ENCODE assay signal across 11 mouse cellular contexts in the genomic region with DNA sequence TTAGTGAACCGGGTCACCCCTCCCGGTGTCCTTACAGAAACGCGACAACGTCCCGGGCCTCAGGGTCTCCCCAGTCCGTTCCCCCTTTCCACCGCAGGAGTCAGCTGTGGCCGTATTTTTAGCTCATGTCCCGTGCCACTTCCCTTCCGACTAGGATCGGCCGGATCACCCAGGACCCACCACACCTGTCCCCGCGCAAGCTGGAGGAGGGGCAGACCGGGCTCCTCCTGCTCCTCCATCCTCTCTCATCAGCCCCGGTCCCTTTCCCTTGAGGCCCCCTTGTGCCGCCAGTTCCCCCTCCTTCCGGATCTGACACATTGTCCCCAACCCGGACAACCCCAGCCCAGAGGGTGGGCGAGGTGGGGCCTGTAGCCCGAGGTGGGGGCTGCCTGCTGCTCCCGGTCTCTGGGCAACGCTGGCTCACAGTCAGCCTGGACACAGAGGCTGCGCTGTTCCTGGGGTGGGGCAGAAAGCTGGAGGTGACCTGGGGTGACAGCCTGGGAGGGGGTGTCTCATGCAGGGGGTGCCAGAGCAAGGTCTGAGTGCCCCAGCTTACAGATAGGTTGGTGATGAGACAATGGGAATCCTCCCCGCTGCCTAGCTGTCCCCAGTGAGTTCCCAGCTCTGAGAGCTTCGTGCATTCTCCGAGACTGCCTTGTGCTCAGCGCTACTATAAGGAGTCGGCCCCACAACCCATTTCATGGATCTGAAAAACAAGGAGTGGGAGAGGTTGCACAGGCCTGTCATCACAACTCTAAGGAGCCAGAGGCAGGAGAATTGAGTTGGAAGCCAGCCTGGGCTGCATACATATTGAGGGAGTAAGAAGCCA. TPM values are rescaled to one million over a fixed set of nuclear protein-coding genes. Genes with fewer than 3 reads are reported as not detected.
DNase-seq lines count a peak whose midpoint lies in the region; ATAC-seq and TF ChIP-seq lines count a peak whose summit lies in the region.
"Had no signal": no experiment of that assay in that cellular context is flagged by ENCODE, and none has a peak within 500 bp of the region (broad histone marks: within the 10 kb centered on the region; RNA-seq: fewer than 3 reads in every experiment).

No protein-coding gene starts in this region.

- ATAC-seq in heart, embryonic 16.5 days (replicated peaks; ENCODE audit: extremely low read depth, insufficient read depth, low FRiP score) = no peak
- peak; percentile 46 for ATAC-seq in hindbrain, embryonic 12.5 days (ENCODE audit: low FRiP score)
- ATAC-seq in midbrain, embryonic 13.5 days = peak; percentile 46

- H3K4me1 ChIP-seq in heart, embryonic 16.5 days (ENCODE audit: control insufficient read depth, insufficient read depth, low read length) = peaks cover 6% of the 10 kb centered on the region; the same call in 1 of the 2 replicates
- 0 out of 2 replicates have a peak, but pooled peaks cover 2% of the 10 kb centered on the region for H3K4me1 ChIP-seq in cortical plate, adult 2 months (ENCODE audit: control insufficient read depth, insufficient read depth, low read length)
- H3K4me1 ChIP-seq in hindbrain, embryonic 12.5 days = peaks cover 26% of the 10 kb centered on the region
- H3K4me1 ChIP-seq in midbrain, embryonic 13.5 days (replicated peaks) = peaks cover 37% of the 10 kb centered on the region

- no peak for TF ChIP-seq POLR2A in cortical plate, adult 2 months (IDR thresholded peaks at IDR 0.05; ENCODE audit: extremely low read depth, insufficient read depth, low read length)

- no peak overlapping the region for H3K27ac ChIP-seq in heart, embryonic 16.5 days (ENCODE audit: low read length)
- no peak overlapping the region for H3K27ac ChIP-seq in cortical plate, adult 2 months (ENCODE audit: insufficient read depth, low read length)
- no peak overlapping the region for H3K27ac ChIP-seq in hindbrain, embryonic 12.5 days
- H3K27ac ChIP-seq in midbrain, embryonic 13.5 days = no peak overlapping the region

- intact Hi-C loops in heart, postnatal 25 days (cut with DNase I) = no loop called here

- no peaks in the 10 kb centered on the region for H3K36me3 ChIP-seq in heart, embryonic 16.5 days (ENCODE audit: control insufficient read depth, insufficient read depth)
- H3K36me3 ChIP-seq in hindbrain, embryonic 12.5 days = no peaks in the 10 kb centered on the region
- no peaks in the 10 kb centered on the region for H3K36me3 ChIP-seq in midbrain, embryonic 13.5 days

- peak overlapping the region; percentile 42 for H3K4me2 ChIP-seq in heart, embryonic 16.5 days (ENCODE audit: low read depth, low read length)
- peak overlapping the region; percentile 55 for H3K4me2 ChIP-seq in hindbrain, embryonic 12.5 days (replicated peaks)
- peak overlapping the region; percentile 63 for H3K4me2 ChIP-seq in midbrain, embryonic 13.5 days (replicated peaks)

- H3K4me3 ChIP-seq in heart, embryonic 16.5 days (ENCODE audit: low read length) = peak overlapping the region; percentile 8
- H3K4me3 ChIP-seq in cortical plate, adult 2 months (ENCODE audit: insufficient read depth, low read length) = peak overlapping the region; percentile 20
- H3K4me3 ChIP-seq in hindbrain, embryonic 12.5 days = peak overlapping the region; percentile 21
- peak overlapping the region; percentile 37 for H3K4me3 ChIP-seq in midbrain, embryonic 13.5 days (replicated peaks)

- peak overlapping the region; percentile 39; the same call in 1 of the 2 replicates for H3K9ac ChIP-seq in heart, embryonic 16.5 days (ENCODE audit: low read length)
- peak overlapping the region; percentile 63 for H3K9ac ChIP-seq in hindbrain, embryonic 12.5 days
- peak overlapping the region; percentile 63 for H3K9ac ChIP-seq in midbrain, embryonic 13.5 days (replicated peaks)

- peaks cover 74% of the 10 kb centered on the region for H3K27me3 ChIP-seq in heart, embryonic 16.5 days (ENCODE audit: control insufficient read depth, insufficient read depth, low read length)
- peaks cover 85% of the 10 kb centered on the region for H3K27me3 ChIP-seq in hindbrain, embryonic 12.5 days
- peaks cover 43% of the 10 kb centered on the region for H3K27me3 ChIP-seq in midbrain, embryonic 13.5 days

- no peaks in the 10 kb centered on the region for H3K9me3 ChIP-seq in heart, embryonic 16.5 days (replicated peaks; ENCODE audit: control insufficient read depth, low read length)
- no peaks in the 10 kb centered on the region for H3K9me3 ChIP-seq in hindbrain, embryonic 12.5 days (replicated peaks)
- H3K9me3 ChIP-seq in midbrain, embryonic 13.5 days = no peaks in the 10 kb centered on the region

- 3% methylated on average over 30 of the region's 30 CpGs for WGBS in heart, embryonic 16.5 days
- 2% methylated on average over 30 of the region's 30 CpGs for WGBS in hindbrain, embryonic 12.5 days
- WGBS in midbrain, embryonic 13.5 days = 1% methylated on average over 30 of the region's 30 CpGs

- no peak for DNase-seq in heart, postnatal 25 days (ENCODE audit: low spot score)
- no peak for DNase-seq in urinary bladder, postnatal 14 days (ENCODE audit: low spot score)
- no peak for DNase-seq in gastrocnemius, postnatal 4 days (ENCODE audit: low spot score in 2 of 2)
- no peak for DNase-seq in lung, postnatal 36 days
- DNase-seq: thymus, postnatal 25 days had no signal

- no peak for TF ChIP-seq CTCF in cortical plate, adult 2 months (IDR thresholded peaks at IDR 0.05; ENCODE audit: extremely low read depth, insufficient read depth, low read length)

RNA-seq across cellular contexts. Expression of gene Sema6b, which starts 8.9 kb away (rescaled TPM):
- 0.70 and 1.2 TPM in 2 replicates for polyA plus RNA-seq in heart, embryonic 16.5 days (2015; fragmentation: Nextera tagmentation; extraction: Ambion mirVana)
- total RNA-seq in heart, postnatal 25 days (2021) = 1 to 10 TPM; 7.3 to 8.8 TPM
- 87.3 and 88.9 TPM in 2 replicates for polyA plus RNA-seq in cortical plate, adult 2 months (2012; rRNA removed)
- 9.6 and 11.2 TPM in 2 replicates for polyA plus RNA-seq in hindbrain, embryonic 12.5 days (2016; fragmentation: Nextera tagmentation; extraction: Ambion mirVana)
- 7.6 and 10.4 TPM in 2 replicates for polyA plus RNA-seq in midbrain, embryonic 13.5 days (2015; fragmentation: Nextera tagmentation; extraction: Ambion mirVana)
- 10 to 100 TPM; 21.0 to 21.8 TPM for total RNA-seq in gastrocnemius, postnatal 4 days (2021)

RNA-seq across cellular contexts. Expression of gene Tnfaip8l1, which starts 13.3 kb away (rescaled TPM):
- 8.2 and 9.0 TPM in 2 replicates for polyA plus RNA-seq in heart, embryonic 16.5 days (2015; fragmentation: Nextera tagmentation; extraction: Ambion mirVana)
- 1 to 10 TPM; 2.2 to 2.5 TPM for total RNA-seq in heart, postnatal 25 days (2021)
- 7.5 and 8.5 TPM in 2 replicates for polyA plus RNA-seq in cortical plate, adult 2 months (2012; rRNA removed)
- polyA plus RNA-seq in hindbrain, embryonic 12.5 days (2016; fragmentation: Nextera tagmentation; extraction: Ambion mirVana) = 8.4 and 8.9 TPM in 2 replicates
- polyA plus RNA-seq in midbrain, embryonic 13.5 days (2015; fragmentation: Nextera tagmentation; extraction: Ambion mirVana) = 8.2 and 8.7 TPM in 2 replicates
- total RNA-seq in gastrocnemius, postnatal 4 days (2021) = 1 to 10 TPM; 6.7 to 6.8 TPM

RNA-seq across cellular contexts. Expression of gene Lrg1, which starts 27.2 kb away (rescaled TPM):
- 2.0 and 2.4 TPM in 2 replicates for polyA plus RNA-seq in heart, embryonic 16.5 days (2015; fragmentation: Nextera tagmentation; extraction: Ambion mirVana)
- total RNA-seq in heart, postnatal 25 days (2021) = 10 to 100 TPM; 53.8 to 55.0 TPM
- polyA plus RNA-seq in cortical plate, adult 2 months (2012; rRNA removed) = 2.6 and 3.1 TPM in 2 replicates
- polyA plus RNA-seq in hindbrain, embryonic 12.5 days (2016; fragmentation: Nextera tagmentation; extraction: Ambion mirVana) = 0.25 and 0.27 TPM in 2 replicates
- polyA plus RNA-seq in midbrain, embryonic 13.5 days (2015; fragmentation: Nextera tagmentation; extraction: Ambion mirVana) = 0.15 TPM in 1 of 2 replicates, not detected in the other
- total RNA-seq in gastrocnemius, postnatal 4 days (2021) = 1 to 10 TPM; 3.1 to 4.0 TPM
- total RNA-seq: CH12.LX had no signal

RNA-seq across cellular contexts. Expression of gene Plin5, which starts 31.6 kb away (rescaled TPM):
- polyA plus RNA-seq in heart, embryonic 16.5 days (2015; fragmentation: Nextera tagmentation; extraction: Ambion mirVana) = 1.6 and 2.7 TPM in 2 replicates
- 100 to 1,000 TPM; 143 to 166 TPM for total RNA-seq in heart, postnatal 25 days (2021)
- 0.55 and 0.67 TPM in 2 replicates for polyA plus RNA-seq in cortical plate, adult 2 months (2012; rRNA removed)
- polyA plus RNA-seq in hindbrain, embryonic 12.5 days (2016; fragmentation: Nextera tagmentation; extraction: Ambion mirVana) = 0.42 and 0.62 TPM in 2 replicates
- polyA plus RNA-seq in midbrain, embryonic 13.5 days (2015; fragmentation: Nextera tagmentation; extraction: Ambion mirVana) = 0.43 and 0.55 TPM in 2 replicates
- total RNA-seq in gastrocnemius, postnatal 4 days (2021) = 10 to 100 TPM; 25.7 to 29.7 TPM
- total RNA-seq: CH12.LX; megakaryocyte-erythroid progenitor cell, adult 5-6 weeks had no signal

RNA-seq across cellular contexts. Expression of gene Mydgf, which starts 34.7 kb away (rescaled TPM):
- polyA plus RNA-seq in heart, embryonic 16.5 days (2015; fragmentation: Nextera tagmentation; extraction: Ambion mirVana) = 69.9 and 75.1 TPM in 2 replicates
- 10 to 100 TPM; 30.2 to 33.0 TPM for total RNA-seq in heart, postnatal 25 days (2021)
- polyA plus RNA-seq in cortical plate, adult 2 months (2012; rRNA removed) = 43.3 and 45.8 TPM in 2 replicates
- polyA plus RNA-seq in hindbrain, embryonic 12.5 days (2016; fragmentation: Nextera tagmentation; extraction: Ambion mirVana) = 59.2 and 63.0 TPM in 2 replicates
- 64.6 and 68.4 TPM in 2 replicates for polyA plus RNA-seq in midbrain, embryonic 13.5 days (2015; fragmentation: Nextera tagmentation; extraction: Ambion mirVana)
- 10 to 100 TPM; 42.4 to 47.5 TPM for total RNA-seq in gastrocnemius, postnatal 4 days (2021)
